Mouse (Mus musculus): ENCODE data around the gene Fbxw7. TPM values are rescaled to one million over a fixed set of nuclear protein-coding genes. Genes with fewer than 3 reads are reported as not detected.

Gene Fbxw7
- polyA plus RNA-seq, 1 experiment = 167 TPM

- H3K4me1 ChIP-seq (ENCODE audit: control insufficient read depth, insufficient read depth, low read length) = no peaks in the 10 kb centered on the region
- TF ChIP-seq POLR2A (IDR thresholded peaks at IDR 0.05; ENCODE audit: extremely low read depth, insufficient read depth, low read length) (no peak), CTCF (IDR thresholded peaks at IDR 0.05; ENCODE audit: extremely low read depth, insufficient read depth, low read length) (0 out of 2 replicates have a peak, but pooled peaks have one; percentile 3)
- H3K27ac ChIP-seq (ENCODE audit: insufficient read depth, low read length) = no peak overlapping the region
- H3K4me3 ChIP-seq (ENCODE audit: insufficient read depth, low read length) = no peak overlapping the region
These were observed 99.2 kb downstream of the Fbxw7 start for GRCm38 (mm10) chr3:84914284-84914683.

- H3K4me1 ChIP-seq (ENCODE audit: control insufficient read depth, insufficient read depth, low read length) = no peaks in the 10 kb centered on the region
- H3K4me3 ChIP-seq (ENCODE audit: insufficient read depth, low read length) = no peak overlapping the region
- H3K27ac ChIP-seq (ENCODE audit: insufficient read depth, low read length) = no peak overlapping the region
- TF ChIP-seq CTCF (IDR thresholded peaks at IDR 0.05; ENCODE audit: extremely low read depth, insufficient read depth, low read length) = no peak
- no peak for TF ChIP-seq POLR2A (IDR thresholded peaks at IDR 0.05; ENCODE audit: extremely low read depth, insufficient read depth, low read length)
These were observed 103.0 kb downstream of the Fbxw7 start for GRCm38 (mm10) chr3:84917903-84918679.

- Histone ChIP-seq H3K4me1 (ENCODE audit: control insufficient read depth, insufficient read depth, low read length) (no peaks in the 10 kb centered on the region), H3K4me3 (ENCODE audit: insufficient read depth, low read length) (no peak overlapping the region), H3K27ac (ENCODE audit: insufficient read depth, low read length) (no peak overlapping the region)
- TF ChIP-seq POLR2A (IDR thresholded peaks at IDR 0.05; ENCODE audit: extremely low read depth, insufficient read depth, low read length) (no peak), CTCF (IDR thresholded peaks at IDR 0.05; ENCODE audit: extremely low read depth, insufficient read depth, low read length) (peak; percentile 26; the same call in 1 of the 2 replicates)
These were observed 106.8 kb downstream of the Fbxw7 start for GRCm38 (mm10) chr3:84921704-84922420.

- Histone ChIP-seq H3K4me3 (ENCODE audit: insufficient read depth, low read length) (no peak overlapping the region), H3K27ac (ENCODE audit: insufficient read depth, low read length) (no peak overlapping the region), H3K4me1 (ENCODE audit: control insufficient read depth, insufficient read depth, low read length) (no peaks in the 10 kb centered on the region)
- TF ChIP-seq CTCF (IDR thresholded peaks at IDR 0.05; ENCODE audit: extremely low read depth, insufficient read depth, low read length) (no peak), POLR2A (IDR thresholded peaks at IDR 0.05; ENCODE audit: extremely low read depth, insufficient read depth, low read length) (no peak)
These were observed 108.2 kb downstream of the Fbxw7 start for GRCm38 (mm10) chr3:84923256-84923655.

GRCm38 (mm10) chr3:84923670-84924069, 108.6 kb downstream of the Fbxw7 start:
- TF ChIP-seq CTCF (IDR thresholded peaks at IDR 0.05; ENCODE audit: extremely low read depth, insufficient read depth, low read length) (no peak), POLR2A (IDR thresholded peaks at IDR 0.05; ENCODE audit: extremely low read depth, insufficient read depth, low read length) (no peak)
- no peaks in the 10 kb centered on the region for H3K4me1 ChIP-seq (ENCODE audit: control insufficient read depth, insufficient read depth, low read length)
- no peak overlapping the region for H3K4me3 ChIP-seq (ENCODE audit: insufficient read depth, low read length)
- H3K27ac ChIP-seq (ENCODE audit: insufficient read depth, low read length) = no peak overlapping the region

- no peaks in the 10 kb centered on the region for H3K4me1 ChIP-seq (ENCODE audit: control insufficient read depth, insufficient read depth, low read length)
- TF ChIP-seq POLR2A (IDR thresholded peaks at IDR 0.05; ENCODE audit: extremely low read depth, insufficient read depth, low read length) = no peak
- no peak for TF ChIP-seq CTCF (IDR thresholded peaks at IDR 0.05; ENCODE audit: extremely low read depth, insufficient read depth, low read length)
- H3K27ac ChIP-seq (ENCODE audit: insufficient read depth, low read length) = no peak overlapping the region
- H3K4me3 ChIP-seq (ENCODE audit: insufficient read depth, low read length) = no peak overlapping the region
These were observed 110.2 kb downstream of the Fbxw7 start for GRCm38 (mm10) chr3:84925229-84925628.

- no peak overlapping the region for H3K27ac ChIP-seq (ENCODE audit: insufficient read depth, low read length)
- no peak overlapping the region for H3K4me3 ChIP-seq (ENCODE audit: insufficient read depth, low read length)
- H3K4me1 ChIP-seq (ENCODE audit: control insufficient read depth, insufficient read depth, low read length) = no peaks in the 10 kb centered on the region
- TF ChIP-seq POLR2A (IDR thresholded peaks at IDR 0.05; ENCODE audit: extremely low read depth, insufficient read depth, low read length) (no peak), CTCF (IDR thresholded peaks at IDR 0.05; ENCODE audit: extremely low read depth, insufficient read depth, low read length) (no peak)
These were observed 111.1 kb downstream of the Fbxw7 start for GRCm38 (mm10) chr3:84926140-84926539.

- TF ChIP-seq POLR2A (IDR thresholded peaks at IDR 0.05; ENCODE audit: extremely low read depth, insufficient read depth, low read length) = no peak
- TF ChIP-seq CTCF (IDR thresholded peaks at IDR 0.05; ENCODE audit: extremely low read depth, insufficient read depth, low read length) = no peak
- Histone ChIP-seq H3K4me1 (ENCODE audit: control insufficient read depth, insufficient read depth, low read length) (no peaks in the 10 kb centered on the region), H3K4me3 (ENCODE audit: insufficient read depth, low read length) (no peak overlapping the region), H3K27ac (ENCODE audit: insufficient read depth, low read length) (no peak overlapping the region)
These were observed 112.2 kb downstream of the Fbxw7 start for GRCm38 (mm10) chr3:84927168-84927794.

- Histone ChIP-seq H3K27ac (ENCODE audit: insufficient read depth, low read length) (no peak overlapping the region), H3K4me1 (ENCODE audit: control insufficient read depth, insufficient read depth, low read length) (no peaks in the 10 kb centered on the region), H3K4me3 (ENCODE audit: insufficient read depth, low read length) (no peak overlapping the region)
- TF ChIP-seq CTCF (IDR thresholded peaks at IDR 0.05; ENCODE audit: extremely low read depth, insufficient read depth, low read length) = no peak
- TF ChIP-seq POLR2A (IDR thresholded peaks at IDR 0.05; ENCODE audit: extremely low read depth, insufficient read depth, low read length) = no peak
These were observed 112.8 kb downstream of the Fbxw7 start for GRCm38 (mm10) chr3:84927901-84928300.
